Comparison of ENCODE assay signal across 8 mouse cellular contexts in genomic region chr9:66510944-66511343, GRCm38 (mm10). TPM values are rescaled to one million over a fixed set of nuclear protein-coding genes. Genes with fewer than 3 reads are reported as not detected.
DNase-seq lines count a peak whose midpoint lies in the region; ATAC-seq and TF ChIP-seq lines count a peak whose summit lies in the region.

No protein-coding gene starts in this region.

- no peak for TF ChIP-seq CTCF in lung, postnatal 0 days (IDR thresholded peaks at IDR 0.05)

- ATAC-seq in lung, postnatal 0 days: no peak
- ATAC-seq in heart, embryonic 14.5 days (ENCODE audit: insufficient number of reproducible peaks, insufficient read depth, low FRiP score, low read depth): no peak
- no peak for ATAC-seq in limb, embryonic 13.5 days (ENCODE audit: low FRiP score, low read depth)

- H3K9me3 ChIP-seq in lung, postnatal 0 days (ENCODE audit: low read length): no peaks in the 10 kb centered on the region
- no peaks in the 10 kb centered on the region for H3K9me3 ChIP-seq in heart, embryonic 14.5 days (ENCODE audit: control insufficient read depth, low read length)
- H3K9me3 ChIP-seq in limb, embryonic 13.5 days: no peaks in the 10 kb centered on the region

- TF ChIP-seq EP300 in lung, postnatal 0 days (IDR thresholded peaks at IDR 0.05): no peak

- H3K27ac ChIP-seq in lung, postnatal 0 days (ENCODE audit: low read length): peak overlapping the region; percentile 64; the same call in 1 of the 2 replicates
- peak overlapping the region; percentile 92 to 99 for H3K27ac ChIP-seq in heart, embryonic 14.5 days (replicated peaks in 1 of 2; ENCODE audit: control insufficient read depth in 1 of 2, insufficient read depth in 1 of 2, low read depth in 2 of 2, low read length in 2 of 2)
- peak overlapping the region; percentile 96 for H3K27ac ChIP-seq in limb, embryonic 13.5 days

- H3K36me3 ChIP-seq in lung, postnatal 0 days (ENCODE audit: insufficient read depth, low read length): peaks cover 16% of the 10 kb centered on the region
- peaks cover 49% of the 10 kb centered on the region for H3K36me3 ChIP-seq in heart, embryonic 14.5 days (ENCODE audit: control insufficient read depth, insufficient read depth, low read length)
- H3K36me3 ChIP-seq in limb, embryonic 13.5 days: peaks cover 68% of the 10 kb centered on the region

- H3K4me2 ChIP-seq in lung, postnatal 0 days (replicated peaks; ENCODE audit: low read depth, low read length): peak overlapping the region; percentile 99
- H3K4me2 ChIP-seq in heart, embryonic 14.5 days (ENCODE audit: low read length): peak overlapping the region; percentile 98
- peak overlapping the region; percentile 98 for H3K4me2 ChIP-seq in limb, embryonic 13.5 days (replicated peaks)

- 2% methylated on average over 2 of the region's 2 CpGs for WGBS in lung, postnatal 0 days
- 14% methylated on average over 2 of the region's 2 CpGs for WGBS in heart, embryonic 14.5 days
- WGBS in limb, embryonic 13.5 days: 0% methylated on average over 2 of the region's 2 CpGs

- H3K4me3 ChIP-seq in lung, postnatal 0 days (ENCODE audit: low read depth, low read length): peak overlapping the region; percentile 70
- H3K4me3 ChIP-seq in heart, embryonic 14.5 days (ENCODE audit: control insufficient read depth in 1 of 2, insufficient read depth in 1 of 2, low read depth in 1 of 2, low read length in 2 of 2): peak overlapping the region; percentile 58 to 64
- peak overlapping the region; percentile 66 for H3K4me3 ChIP-seq in limb, embryonic 13.5 days

- H3K27me3 ChIP-seq in lung, postnatal 0 days (replicated peaks; ENCODE audit: insufficient read depth, low read length): no peaks in the 10 kb centered on the region
- no peaks in the 10 kb centered on the region for H3K27me3 ChIP-seq in heart, embryonic 14.5 days (ENCODE audit: control insufficient read depth, insufficient read depth, low read length)
- no peaks in the 10 kb centered on the region for H3K27me3 ChIP-seq in limb, embryonic 13.5 days

- H3K9ac ChIP-seq in lung, postnatal 0 days (replicated peaks; ENCODE audit: low read depth): peak overlapping the region; percentile 62; the same call in 1 of the 2 replicates
- peak overlapping the region; percentile 91 for H3K9ac ChIP-seq in heart, embryonic 14.5 days (ENCODE audit: low read length)
- H3K9ac ChIP-seq in limb, embryonic 13.5 days: peak overlapping the region; percentile 76

- no peaks in the 10 kb centered on the region for H3K4me1 ChIP-seq in lung, postnatal 0 days (ENCODE audit: insufficient read depth, low read depth, low read length)
- peaks cover 12 to 20% of the 10 kb centered on the region in 2 experiments for H3K4me1 ChIP-seq in heart, embryonic 14.5 days (ENCODE audit: control insufficient read depth in 2 of 2, insufficient read depth in 2 of 2, low read length in 2 of 2)
- H3K4me1 ChIP-seq in limb, embryonic 13.5 days: peaks cover 31% of the 10 kb centered on the region

- no peak for DNase-seq in lung, postnatal 0 days (ENCODE audit: low spot score)
- DNase-seq in lung, postnatal 36 days: no peak
- peak; percentile 72 for DNase-seq in cerebellum, adult 11-12 months
- peak; percentile 40 for DNase-seq in retina, postnatal 1 day
- no peak for DNase-seq in urinary bladder, adult 18-20 months (ENCODE audit: low spot score in 2 of 2)
- DNase-seq in ovary, adult 18-20 months (ENCODE audit: low spot score): no peak

RNA-seq across cellular contexts. Expression of gene Fbxl22, which starts 3.4 kb away (rescaled TPM):
- polyA plus RNA-seq in lung, postnatal 0 days (2015; fragmentation: Nextera tagmentation; extraction: Ambion mirVana): 3.4 and 3.6 TPM in 2 replicates
- polyA plus RNA-seq in heart, embryonic 14.5 days (2014; fragmentation: Nextera tagmentation; extraction: Ambion mirVana): 78.6 and 81.6 TPM in 2 replicates
- 5.3 and 5.9 TPM in 2 replicates for polyA plus RNA-seq in limb, embryonic 13.5 days (2015; fragmentation: Nextera tagmentation; extraction: Ambion mirVana)

Comparison
In these comparisons a context has a peak if more than half of its experiments do, and no peak if none do; other contexts are left out.
1. DNase-seq: peak in cerebellum, adult 11-12 months (single experiment) and retina, postnatal 1 day (single experiment); none in lung, postnatal 0 days (single experiment), lung, postnatal 36 days (single experiment), urinary bladder, adult 18-20 months (0 of 2) and ovary, adult 18-20 months (single experiment).
2. RNA of gene Fbxl22, which starts 3.4 kb away (polyA plus RNA-seq): 78.6 to 81.6 TPM in heart, embryonic 14.5 days; 5.3 to 5.9 TPM in limb, embryonic 13.5 days and 3.4 to 3.6 TPM in lung, postnatal 0 days; every median in the first group is over 10 times any median in the second.
3. Peak in every context shown above with its lines, with median percentiles within 50 percentile points of each other: H3K27ac ChIP-seq, H3K4me2 ChIP-seq, H3K4me3 ChIP-seq and H3K9ac ChIP-seq.